Mouse (Mus musculus) spleen, postnatal 0 days (tissue): ENCODE results near the gene Mup16. TPM values are rescaled to one million over a fixed set of nuclear protein-coding genes. Genes with fewer than 3 reads are reported as not detected.

Experiments
- polyA plus RNA-seq: library from polyadenylated mRNA; unstranded; fragments of >200 nt; fragmentation: Nextera tagmentation; extraction: Ambion mirVana; gene quantifications from 2 replicates; pipeline ENCODE4 v1.2.1, GENCODE M21; 2015

Mup16 gene
- not detected in 2 replicates for polyA plus RNA-seq

GRCm38 (mm10) chr4:61519431-61519830 lies at the start of gene Mup16:
Gene Mup16, minus strand, starts transcription at chr4:61519531.

Other genes with a start within 250 kb of the Mup16 start
- gene Mup14, start 215.5 kb downstream of the Mup16 start, polyA plus RNA-seq: not detected in 2 replicates
- not detected in 2 replicates for gene Mup15, start 79.8 kb downstream of the Mup16 start, polyA plus RNA-seq
- gene Mup17, start 76.3 kb upstream of the Mup16 start, polyA plus RNA-seq: not detected in 2 replicates
- not detected in 2 replicates for gene Mup18, start 154.6 kb upstream of the Mup16 start, polyA plus RNA-seq